Mouse (Mus musculus): ENCODE data around the gene Olfr692.

Gene Olfr692

GRCm38 (mm10) chr7:105406322-105406721 is 38.3 kb downstream of the Olfr692 start:
- DNase-seq (ENCODE audit: low spot score), result no peak

GRCm38 (mm10) chr7:105411874-105412632 is 44.0 kb downstream of the Olfr692 start:
- DNase-seq (ENCODE audit: low spot score), result peak; percentile 70

- DNase-seq (ENCODE audit: low spot score), result no peak
These were observed 46.4 kb downstream of the Olfr692 start for GRCm38 (mm10) chr7:105414385-105414784.

GRCm38 (mm10) chr7:105416529-105416928 is 48.5 kb downstream of the Olfr692 start:
- DNase-seq (ENCODE audit: low spot score), result no peak

- no peak for DNase-seq (ENCODE audit: low spot score)
These were observed 50.1 kb downstream of the Olfr692 start for GRCm38 (mm10) chr7:105418106-105418505.
